Mouse (Mus musculus) urinary bladder, postnatal 36 days (tissue): ENCODE results near the gene 4833427G06Rik.

Experiments used
- DNase-seq, 2 experiments: peaks; one replicate each; pipeline ENCODE4 v3.0.0; 2022; ENCODE audit warnings: low spot score in 2 of 2, mixed read lengths in 1 of 2

4833427G06Rik gene

DNA sequence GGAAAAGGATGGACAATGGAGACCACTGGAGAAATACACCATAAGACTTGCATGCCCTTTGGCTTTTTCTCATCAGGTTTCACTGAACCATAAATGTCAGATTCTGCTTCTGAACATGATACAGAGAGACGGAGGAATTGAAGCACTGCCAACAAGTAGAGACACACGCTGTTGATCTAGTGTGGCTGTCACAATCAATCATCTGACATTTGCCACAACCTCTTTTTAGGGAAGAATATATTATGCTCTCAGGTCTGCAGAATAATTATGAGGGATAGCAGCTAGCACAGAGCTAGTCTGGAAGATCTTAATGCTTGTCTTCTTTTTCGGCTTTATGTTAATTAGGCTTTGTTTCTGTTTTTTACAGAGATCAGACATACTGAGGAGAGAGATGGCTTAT, 33.7 kb downstream of the 4833427G06Rik start:
- no peak for DNase-seq

DNA sequence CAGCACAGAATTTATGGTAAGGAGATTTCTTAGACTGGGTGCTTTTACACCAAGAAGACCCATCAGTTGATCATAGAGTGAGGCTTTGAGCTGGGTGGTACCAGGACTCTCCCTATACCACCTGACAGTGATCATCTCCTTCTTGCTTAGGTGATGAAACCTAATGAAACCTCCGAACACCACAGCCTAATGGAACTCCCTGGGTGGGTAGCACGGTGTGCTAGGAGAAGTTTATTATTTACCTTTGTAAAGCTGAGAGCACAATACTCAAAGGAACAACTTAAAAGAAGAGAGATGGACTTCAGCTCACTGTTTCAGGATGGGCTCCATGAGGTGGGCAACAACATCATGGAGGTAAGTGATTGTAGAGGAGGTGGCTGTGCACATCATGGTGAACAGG, 41.3 kb downstream of the 4833427G06Rik start, which contains the start of gene Btg4:
TSS of gene Btg4 (plus strand) at position 301 of the 400 bp plus-strand sequence.
- DNase-seq: no peak

DNA sequence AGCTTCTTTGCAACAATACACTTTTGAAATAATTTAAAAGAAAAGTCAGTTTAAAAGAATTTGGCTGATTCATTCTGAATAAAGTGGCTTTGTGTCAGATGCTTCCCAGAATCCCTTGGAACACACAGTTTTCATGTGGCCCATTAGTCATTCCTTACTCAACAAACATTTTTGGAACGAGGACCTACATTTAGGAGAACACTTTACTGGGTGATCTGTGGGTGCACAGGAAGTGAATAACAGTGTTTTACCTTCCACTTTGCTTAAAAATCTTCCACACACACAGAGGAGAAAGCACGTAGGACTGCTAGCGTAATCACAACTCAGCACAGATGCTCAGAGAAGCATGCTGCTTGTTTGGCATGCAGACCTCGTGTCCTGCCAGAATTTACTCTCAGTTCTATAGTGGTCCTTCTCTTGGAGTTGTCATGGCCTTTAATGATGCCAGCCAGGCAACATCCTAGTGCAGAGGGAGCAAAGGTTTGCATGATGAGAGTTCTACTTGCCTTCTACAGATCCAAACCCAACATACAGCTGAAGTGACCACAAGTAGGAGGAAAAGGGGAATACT, 42.8 kb downstream of the 4833427G06Rik start:
- DNase-seq: no peak

DNA sequence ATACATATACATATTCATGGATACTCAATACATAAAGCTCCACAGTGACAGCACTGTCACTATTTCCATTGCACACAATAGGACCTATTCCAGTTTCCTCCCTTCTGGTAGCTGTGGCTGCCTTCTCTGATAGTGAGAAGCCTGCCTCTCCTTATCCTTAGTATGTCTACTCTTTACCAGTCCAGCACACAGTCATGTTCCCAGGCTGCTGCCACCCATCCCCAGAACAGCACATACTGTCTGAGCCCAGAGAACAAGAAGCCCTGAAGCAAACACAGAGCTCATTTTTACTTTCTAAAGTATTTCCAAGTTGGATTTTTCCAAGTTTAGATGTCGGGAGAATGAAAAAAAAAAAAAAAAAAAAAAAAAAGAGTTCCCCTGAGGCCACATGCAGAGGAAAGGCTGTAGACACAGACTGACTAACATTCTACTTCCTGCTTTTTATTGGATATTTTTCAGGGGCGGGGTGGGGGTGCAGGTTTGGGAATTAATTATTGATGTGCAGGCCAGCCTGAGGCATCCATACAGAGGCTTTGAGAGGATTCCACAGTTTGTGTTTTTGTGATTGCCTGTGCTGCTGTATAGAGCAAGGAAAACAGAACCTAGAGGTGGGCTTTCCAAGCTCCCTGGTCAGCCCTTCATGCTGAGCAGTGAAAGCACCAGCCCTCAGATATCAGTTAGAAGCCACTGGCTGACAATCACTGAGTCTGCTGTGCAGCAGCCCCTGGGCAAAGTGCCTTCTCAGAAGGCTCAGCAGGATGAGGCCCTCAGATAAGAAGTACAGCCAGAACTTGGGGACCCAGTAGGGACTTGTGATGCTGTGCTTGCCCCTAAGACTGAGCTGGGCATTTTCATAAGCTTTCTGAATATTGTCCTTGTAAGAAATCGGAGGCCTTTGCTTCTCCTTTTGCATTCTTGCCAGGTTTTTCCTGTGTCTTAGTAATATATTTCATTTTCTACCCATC, 45.2 kb downstream of the 4833427G06Rik start:
- no peak for DNase-seq

DNA sequence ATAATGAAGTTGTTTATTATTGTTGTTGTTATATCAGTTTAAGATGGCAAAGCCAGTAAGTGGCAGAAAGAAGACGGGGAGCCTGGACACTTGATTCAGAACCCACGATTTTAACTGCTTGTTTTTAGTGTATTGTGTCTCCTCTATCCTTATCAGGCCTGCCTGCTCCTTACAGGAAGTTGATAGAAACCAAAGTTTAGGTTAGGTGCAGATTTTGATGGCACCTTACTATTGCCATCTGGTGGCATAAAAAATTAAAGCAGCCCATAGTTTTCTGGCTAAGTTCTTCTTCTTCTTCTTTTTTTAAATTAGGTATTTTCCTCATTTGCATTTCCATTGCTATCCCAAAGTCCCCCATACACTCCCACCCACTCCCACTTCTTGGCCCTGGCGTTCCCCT, 49.7 kb downstream of the 4833427G06Rik start:
- DNase-seq: no peak

DNA sequence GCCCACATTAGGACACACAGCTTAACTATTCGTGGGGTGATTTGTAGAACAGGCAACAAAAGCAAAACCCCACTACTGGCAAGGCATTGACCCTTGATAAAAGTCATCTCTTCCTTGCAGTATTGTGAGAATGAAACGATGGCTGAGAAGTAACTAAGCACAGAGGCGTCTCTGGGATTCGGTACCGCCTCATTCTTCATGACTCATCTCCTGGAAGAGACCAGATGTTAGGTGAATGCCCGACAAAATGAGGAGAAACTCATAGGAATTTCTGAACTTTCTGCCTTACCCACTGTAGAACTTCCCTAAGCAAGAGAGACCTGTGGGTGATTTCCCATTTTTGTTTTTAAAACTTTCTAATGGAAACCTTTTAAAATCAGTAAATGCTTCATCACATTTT, 59.7 kb downstream of the 4833427G06Rik start:
- DNase-seq: no peak

DNA sequence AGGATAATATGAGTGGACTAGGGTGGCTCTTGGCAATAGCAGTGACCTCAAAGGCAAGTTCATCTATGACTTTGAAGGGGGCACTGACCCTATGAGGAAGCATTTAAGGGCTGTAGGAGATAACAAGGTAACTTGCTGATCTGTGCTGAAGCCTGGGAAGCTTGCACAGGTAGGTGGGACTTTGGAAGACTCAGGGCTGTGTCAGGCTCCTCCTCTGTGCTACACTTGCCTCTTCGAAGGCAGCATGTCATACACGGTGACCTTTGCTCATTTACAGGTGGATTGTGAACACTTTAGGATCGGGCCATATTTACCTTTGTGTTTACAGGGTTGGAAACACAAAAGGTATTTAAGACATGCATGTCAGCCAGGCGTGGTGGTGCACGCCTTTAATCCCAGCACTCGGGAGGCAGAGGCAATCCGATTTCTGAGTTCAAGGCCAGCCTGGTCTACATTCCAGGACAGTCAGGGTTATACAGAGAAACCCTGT, 60.3 kb downstream of the 4833427G06Rik start:
- no peak for DNase-seq

DNA sequence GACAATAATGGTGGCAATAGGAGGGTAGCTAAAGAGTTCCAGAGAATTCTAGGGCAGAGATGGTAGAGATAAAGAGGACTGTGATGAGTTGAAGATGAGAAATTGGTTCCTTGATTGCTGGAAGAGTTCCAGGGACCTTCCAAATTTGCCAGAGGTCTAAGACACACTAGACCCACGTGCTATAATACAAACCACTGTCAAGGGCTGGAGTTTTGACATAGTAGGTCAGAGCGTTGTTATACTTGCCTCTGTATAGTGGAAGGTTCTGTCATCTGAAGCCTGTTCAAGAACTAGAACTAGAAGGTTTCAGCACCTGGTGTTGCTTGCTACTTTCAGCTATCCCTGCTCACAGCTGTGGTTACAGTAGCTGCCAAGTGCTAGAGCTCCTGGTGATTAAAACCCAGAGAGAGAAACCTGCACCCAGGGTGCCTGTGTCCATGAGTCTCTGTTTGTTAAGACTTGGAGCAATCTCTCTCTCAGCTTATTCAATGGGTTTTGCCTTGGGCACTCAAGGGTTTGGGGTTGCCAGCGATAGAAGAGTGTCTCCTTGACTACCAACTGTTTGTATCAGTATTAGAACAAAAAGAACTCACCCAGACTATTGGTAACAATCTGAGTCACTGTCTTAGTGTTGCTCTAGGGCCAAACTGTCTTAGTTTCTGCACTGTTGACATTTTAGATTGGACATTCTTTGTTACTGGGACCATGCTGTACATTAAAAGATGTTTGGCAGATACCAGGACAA, 68.9 kb downstream of the 4833427G06Rik start:
- DNase-seq: no peak

DNA sequence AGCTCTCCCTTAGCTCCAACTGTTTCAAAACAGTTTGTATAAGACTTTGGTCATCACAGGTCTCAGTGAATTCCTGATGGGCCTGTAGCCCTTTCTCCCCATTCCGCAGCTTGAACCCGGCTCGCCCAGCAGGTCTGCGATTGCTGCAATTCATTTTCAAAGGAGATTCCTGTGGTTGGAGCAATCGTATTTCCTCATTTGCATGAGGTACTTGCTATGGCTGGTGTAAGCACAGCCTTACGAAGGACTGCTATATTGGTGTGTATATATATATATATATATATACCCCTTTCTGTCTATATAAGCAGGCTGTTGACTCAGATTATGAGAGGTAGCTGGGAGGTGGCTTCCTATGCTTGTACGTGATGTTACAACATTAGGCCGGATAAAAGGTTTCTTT, 69.6 kb downstream of the 4833427G06Rik start:
- DNase-seq: no peak

DNA sequence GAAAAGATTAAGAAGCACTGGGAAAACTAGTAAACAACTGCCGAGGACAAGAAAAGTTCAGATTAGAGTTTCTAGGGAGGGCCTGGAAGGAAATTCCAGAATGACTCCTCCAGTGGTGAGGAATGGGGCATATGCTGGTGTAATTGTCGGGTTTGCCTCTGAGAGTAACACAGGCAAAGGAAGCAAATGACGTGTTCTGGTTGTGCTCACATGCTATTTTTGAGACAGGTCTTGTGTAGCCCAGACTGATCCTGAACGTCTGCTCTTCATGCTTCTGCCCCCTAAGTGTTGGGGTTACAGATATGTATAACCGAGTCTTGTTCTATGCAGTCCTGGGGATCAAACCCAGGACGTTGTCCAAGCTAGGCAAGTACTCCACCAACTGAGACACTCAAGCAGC, 70.3 kb downstream of the 4833427G06Rik start:
- DNase-seq: no peak
